Mouse (Mus musculus): ENCODE results near the gene Pcgf2. TPM values are rescaled to one million over a fixed set of nuclear protein-coding genes. Genes with fewer than 3 reads are reported as not detected.
A peak's percentile ranks its signal among the peaks of the same experiment; 100 is the strongest.

The Pcgf2 gene
- polyA plus RNA-seq, 2 experiments, result 18.1 to 130 TPM

DNA sequence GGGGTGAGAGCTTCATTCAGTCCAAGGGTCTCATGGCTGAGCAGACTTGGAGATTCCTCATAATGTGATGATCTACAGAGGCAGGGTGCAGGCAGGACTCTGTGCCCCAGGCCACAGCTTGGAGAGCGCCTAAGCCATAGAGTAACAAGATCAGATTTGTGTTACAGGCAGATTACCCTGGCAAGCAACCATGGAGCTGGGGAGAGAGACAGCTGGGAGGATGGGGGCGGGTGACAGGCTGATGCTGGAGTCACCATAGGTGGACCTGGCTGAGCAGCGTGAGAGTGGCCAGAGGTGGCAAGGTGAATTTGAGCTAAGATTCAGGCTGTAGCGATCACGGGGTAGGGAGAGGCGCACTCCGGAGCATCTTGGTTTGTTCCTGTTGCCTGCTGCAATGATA is 32.1 kb downstream of the Pcgf2 start:
- 91% methylated on average over 7 of the region's 7 CpGs for WGBS
- Histone ChIP-seq H3K9me3 (ENCODE audit: control insufficient read depth, low read length) (no peaks in the 10 kb centered on the region), H3K36me3 (ENCODE audit: control insufficient read depth, insufficient read depth, low read length) (peaks cover 76% of the 10 kb centered on the region), H3K27ac (replicated peaks; ENCODE audit: low read depth, low read length) (no peak overlapping the region), H3K9ac (ENCODE audit: low read depth, low read length, severe bottlenecking) (no peak overlapping the region), H3K4me2 (replicated peaks; ENCODE audit: low read depth, low read length, severe bottlenecking) (no peak overlapping the region), H3K4me1 (ENCODE audit: control insufficient read depth, insufficient read depth, low read length) (peaks cover 4% of the 10 kb centered on the region), H3K27me3 (ENCODE audit: control insufficient read depth, insufficient read depth, low read length) (no peaks in the 10 kb centered on the region), H3K4me3 (replicated peaks; ENCODE audit: low read length) (no peak overlapping the region)
- no peak for TF ChIP-seq POLR2A (IDR thresholded peaks at IDR 0.05; ENCODE audit: borderline replicate concordance, extremely low read depth, insufficient read depth, insufficient read length)
- no peak for ATAC-seq (ENCODE audit: low FRiP score, low read depth)
- no peak for DNase-seq (ENCODE audit: low spot score)

DNA sequence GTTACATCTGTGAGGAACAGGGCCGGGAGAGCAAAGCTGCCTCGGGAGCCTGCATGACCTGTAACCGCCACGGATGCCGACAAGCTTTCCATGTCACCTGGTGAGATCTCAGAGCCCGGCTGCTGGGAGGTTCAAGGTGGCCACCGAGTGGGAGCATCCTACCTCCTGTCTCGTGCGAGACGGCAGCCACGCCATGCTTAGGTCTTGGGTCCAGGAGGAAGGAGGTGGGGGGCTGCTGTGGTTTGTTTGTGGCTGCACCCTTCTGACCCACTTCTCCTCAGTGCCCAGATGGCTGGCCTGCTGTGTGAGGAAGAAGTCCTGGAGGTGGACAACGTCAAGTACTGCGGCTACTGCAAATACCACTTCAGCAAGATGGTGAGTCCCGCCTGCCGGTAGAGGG is 33.5 kb downstream of the Pcgf2 start:
- 93% methylated on average over 14 of the region's 15 CpGs for WGBS
- ATAC-seq (ENCODE audit: low FRiP score, low read depth) (no peak), DNase-seq (ENCODE audit: low spot score) (no peak)
- no peak overlapping the region for H3K9ac ChIP-seq (ENCODE audit: low read depth, low read length, severe bottlenecking)
- no peak overlapping the region for H3K27ac ChIP-seq (replicated peaks; ENCODE audit: low read depth, low read length)
- TF ChIP-seq POLR2A (IDR thresholded peaks at IDR 0.05; ENCODE audit: borderline replicate concordance, extremely low read depth, insufficient read depth, insufficient read length), result no peak
- no peak overlapping the region for H3K4me2 ChIP-seq (replicated peaks; ENCODE audit: low read depth, low read length, severe bottlenecking)
- peaks cover 13% of the 10 kb centered on the region for H3K4me1 ChIP-seq (ENCODE audit: control insufficient read depth, insufficient read depth, low read length)
- peaks cover 63% of the 10 kb centered on the region for H3K36me3 ChIP-seq (ENCODE audit: control insufficient read depth, insufficient read depth, low read length)
- peaks cover 5% of the 10 kb centered on the region for H3K27me3 ChIP-seq (ENCODE audit: control insufficient read depth, insufficient read depth, low read length)
- no peak overlapping the region for H3K4me3 ChIP-seq (replicated peaks; ENCODE audit: low read length)
- H3K9me3 ChIP-seq (ENCODE audit: control insufficient read depth, low read length), result no peaks in the 10 kb centered on the region

DNA sequence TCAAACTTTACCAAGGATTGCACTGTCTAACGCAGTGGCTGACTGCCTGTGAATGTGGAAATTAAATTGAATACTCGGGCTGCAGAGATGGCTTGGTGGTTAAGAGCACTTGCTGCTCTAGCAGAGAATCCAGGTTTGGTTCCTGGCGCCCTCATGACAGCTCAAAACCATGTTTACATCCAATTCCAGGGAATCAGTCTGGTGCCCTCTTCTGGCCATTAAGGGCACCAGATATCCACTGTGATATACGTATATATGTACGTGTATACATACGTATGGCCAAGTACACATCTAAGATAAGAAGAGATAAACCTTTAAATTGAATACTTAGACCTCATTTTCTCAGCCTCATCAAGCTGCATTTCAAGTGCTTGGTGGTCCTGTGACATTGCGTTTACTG is 34.1 kb downstream of the Pcgf2 start:
- H3K4me2 ChIP-seq (replicated peaks; ENCODE audit: low read depth, low read length, severe bottlenecking), result no peak overlapping the region
- no peak overlapping the region for H3K4me3 ChIP-seq (replicated peaks; ENCODE audit: low read length)
- DNase-seq (ENCODE audit: low spot score) (no peak), ATAC-seq (ENCODE audit: low FRiP score, low read depth) (no peak)
- H3K27ac ChIP-seq (replicated peaks; ENCODE audit: low read depth, low read length), result no peak overlapping the region
- no peaks in the 10 kb centered on the region for H3K9me3 ChIP-seq (ENCODE audit: control insufficient read depth, low read length)
- peaks cover 58% of the 10 kb centered on the region for H3K36me3 ChIP-seq (ENCODE audit: control insufficient read depth, insufficient read depth, low read length)
- no peak overlapping the region for H3K9ac ChIP-seq (ENCODE audit: low read depth, low read length, severe bottlenecking)
- WGBS, result 95% methylated on average over 7 of the region's 7 CpGs
- TF ChIP-seq POLR2A (IDR thresholded peaks at IDR 0.05; ENCODE audit: borderline replicate concordance, extremely low read depth, insufficient read depth, insufficient read length), result no peak
- H3K4me1 ChIP-seq (ENCODE audit: control insufficient read depth, insufficient read depth, low read length), result peaks cover 16% of the 10 kb centered on the region
- peaks cover 10% of the 10 kb centered on the region for H3K27me3 ChIP-seq (ENCODE audit: control insufficient read depth, insufficient read depth, low read length)

DNA sequence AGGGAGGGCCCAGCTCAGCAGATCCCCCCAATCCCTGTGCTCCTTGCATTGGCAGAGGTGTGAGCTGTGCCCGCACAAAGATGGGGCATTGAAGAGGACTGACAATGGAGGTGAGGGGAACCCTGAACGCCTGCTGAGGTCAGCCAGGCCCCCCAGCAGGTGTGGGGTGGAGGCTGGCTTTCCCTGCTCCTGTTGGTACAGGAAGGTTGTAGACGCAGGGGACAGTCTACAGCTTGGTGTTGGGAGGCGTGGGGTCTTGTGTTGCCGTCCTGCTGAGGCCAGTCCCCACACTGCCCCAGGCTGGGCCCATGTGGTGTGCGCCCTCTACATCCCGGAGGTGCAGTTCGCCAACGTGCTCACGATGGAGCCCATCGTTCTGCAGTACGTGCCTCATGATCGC is 34.9 kb downstream of the Pcgf2 start:
- no peak overlapping the region for H3K4me3 ChIP-seq (replicated peaks; ENCODE audit: low read length)
- DNase-seq (ENCODE audit: low spot score), result no peak
- peaks cover 22% of the 10 kb centered on the region for H3K4me1 ChIP-seq (ENCODE audit: control insufficient read depth, insufficient read depth, low read length)
- no peak overlapping the region for H3K27ac ChIP-seq (replicated peaks; ENCODE audit: low read depth, low read length)
- ATAC-seq (ENCODE audit: low FRiP score, low read depth), result no peak
- H3K9ac ChIP-seq (ENCODE audit: low read depth, low read length, severe bottlenecking), result no peak overlapping the region
- WGBS, result 88% methylated on average over 13 of the region's 13 CpGs
- peaks cover 50% of the 10 kb centered on the region for H3K36me3 ChIP-seq (ENCODE audit: control insufficient read depth, insufficient read depth, low read length)
- no peaks in the 10 kb centered on the region for H3K9me3 ChIP-seq (ENCODE audit: control insufficient read depth, low read length)
- no peak overlapping the region for H3K4me2 ChIP-seq (replicated peaks; ENCODE audit: low read depth, low read length, severe bottlenecking)
- H3K27me3 ChIP-seq (ENCODE audit: control insufficient read depth, insufficient read depth, low read length), result peaks cover 17% of the 10 kb centered on the region
- TF ChIP-seq POLR2A (IDR thresholded peaks at IDR 0.05; ENCODE audit: borderline replicate concordance, extremely low read depth, insufficient read depth, insufficient read length), result no peak

DNA sequence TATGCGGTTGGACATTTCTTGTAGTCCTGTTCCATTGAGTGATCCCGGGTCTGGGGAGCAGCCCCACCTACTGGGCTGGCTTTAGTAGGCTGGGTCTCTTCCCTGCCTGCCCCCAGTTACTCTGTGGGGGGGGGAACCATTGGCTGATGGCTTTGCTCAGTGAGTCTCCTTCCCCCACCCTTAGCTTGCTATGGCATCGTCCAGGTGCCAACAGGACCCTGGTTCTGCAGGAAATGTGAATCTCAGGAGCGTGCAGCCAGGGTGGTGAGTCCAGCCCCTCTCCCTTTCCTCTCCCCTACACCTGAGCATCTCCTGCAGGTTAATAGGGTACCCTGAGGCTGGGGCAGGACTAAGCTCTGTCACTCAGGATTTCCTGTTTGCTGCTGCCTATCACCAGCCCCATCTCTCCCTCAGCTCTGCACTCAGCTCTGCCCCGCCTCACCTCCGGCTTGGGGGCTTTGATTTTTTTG is 35.5 kb downstream of the Pcgf2 start:
- H3K27ac ChIP-seq (replicated peaks; ENCODE audit: low read depth, low read length), result 0 out of 2 replicates have a peak overlapping the region, but pooled peaks have one; percentile 19
- 23% methylated on average over 6 of the region's 6 CpGs for WGBS
- no peak for TF ChIP-seq POLR2A (IDR thresholded peaks at IDR 0.05; ENCODE audit: borderline replicate concordance, extremely low read depth, insufficient read depth, insufficient read length)
- no peaks in the 10 kb centered on the region for H3K9me3 ChIP-seq (ENCODE audit: control insufficient read depth, low read length)
- H3K4me2 ChIP-seq (replicated peaks; ENCODE audit: low read depth, low read length, severe bottlenecking), result peak overlapping the region; percentile 63
- H3K27me3 ChIP-seq (ENCODE audit: control insufficient read depth, insufficient read depth, low read length), result peaks cover 17% of the 10 kb centered on the region
- peaks cover 44% of the 10 kb centered on the region for H3K36me3 ChIP-seq (ENCODE audit: control insufficient read depth, insufficient read depth, low read length)
- peak overlapping the region; percentile 85 for H3K4me3 ChIP-seq (replicated peaks; ENCODE audit: low read length)
- ATAC-seq (ENCODE audit: low FRiP score, low read depth) (no peak), DNase-seq (ENCODE audit: low spot score) (no peak)
- H3K4me1 ChIP-seq (ENCODE audit: control insufficient read depth, insufficient read depth, low read length), result peaks cover 22% of the 10 kb centered on the region
- H3K9ac ChIP-seq (ENCODE audit: low read depth, low read length, severe bottlenecking), result peak overlapping the region; percentile 17; the same call in 1 of the 2 replicates

DNA sequence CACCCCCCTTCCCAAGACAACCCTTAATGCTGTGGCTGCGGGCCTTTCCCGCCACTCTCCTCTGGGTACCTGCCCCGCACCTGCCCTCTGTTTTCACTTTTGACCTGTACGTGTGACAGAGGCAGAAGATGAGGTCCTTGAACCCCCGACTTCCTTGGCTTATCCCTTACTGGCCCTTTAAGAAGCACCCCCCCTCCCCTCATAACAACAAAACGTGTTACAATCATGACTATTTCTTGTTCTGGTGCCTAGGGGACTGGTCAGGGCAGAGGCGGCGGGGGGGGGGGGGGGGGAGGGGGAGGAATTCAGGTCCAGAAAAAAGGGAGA is 36.0 kb downstream of the Pcgf2 start:
- no peaks in the 10 kb centered on the region for H3K9me3 ChIP-seq (ENCODE audit: control insufficient read depth, low read length)

More for the DNA sequence above, 36.0 kb downstream of the Pcgf2 start:
- DNase-seq (ENCODE audit: low spot score) (no peak), ATAC-seq (ENCODE audit: low FRiP score, low read depth) (no peak)
- Histone ChIP-seq H3K36me3 (ENCODE audit: control insufficient read depth, insufficient read depth, low read length) (peaks cover 39% of the 10 kb centered on the region), H3K4me1 (ENCODE audit: control insufficient read depth, insufficient read depth, low read length) (peaks cover 24% of the 10 kb centered on the region), H3K27me3 (ENCODE audit: control insufficient read depth, insufficient read depth, low read length) (peaks cover 17% of the 10 kb centered on the region), H3K4me2 (replicated peaks; ENCODE audit: low read depth, low read length, severe bottlenecking) (peak overlapping the region; percentile 63), H3K9ac (ENCODE audit: low read depth, low read length, severe bottlenecking) (peak overlapping the region; percentile 85), H3K27ac (replicated peaks; ENCODE audit: low read depth, low read length) (no peak overlapping the region), H3K4me3 (replicated peaks; ENCODE audit: low read length) (peak overlapping the region; percentile 85)
- no peak for TF ChIP-seq POLR2A (IDR thresholded peaks at IDR 0.05; ENCODE audit: borderline replicate concordance, extremely low read depth, insufficient read depth, insufficient read length)
- WGBS, result 0% methylated on average over 6 of the region's 8 CpGs
